Mouse (Mus musculus): ENCODE results near the gene Kmt2b. TPM values are rescaled to one million over a fixed set of nuclear protein-coding genes. Genes with fewer than 3 reads are reported as not detected.

The Kmt2b gene
- polyA plus RNA-seq (2012; rRNA removed), result 57.7 and 60.0 TPM in 2 replicates

DNA sequence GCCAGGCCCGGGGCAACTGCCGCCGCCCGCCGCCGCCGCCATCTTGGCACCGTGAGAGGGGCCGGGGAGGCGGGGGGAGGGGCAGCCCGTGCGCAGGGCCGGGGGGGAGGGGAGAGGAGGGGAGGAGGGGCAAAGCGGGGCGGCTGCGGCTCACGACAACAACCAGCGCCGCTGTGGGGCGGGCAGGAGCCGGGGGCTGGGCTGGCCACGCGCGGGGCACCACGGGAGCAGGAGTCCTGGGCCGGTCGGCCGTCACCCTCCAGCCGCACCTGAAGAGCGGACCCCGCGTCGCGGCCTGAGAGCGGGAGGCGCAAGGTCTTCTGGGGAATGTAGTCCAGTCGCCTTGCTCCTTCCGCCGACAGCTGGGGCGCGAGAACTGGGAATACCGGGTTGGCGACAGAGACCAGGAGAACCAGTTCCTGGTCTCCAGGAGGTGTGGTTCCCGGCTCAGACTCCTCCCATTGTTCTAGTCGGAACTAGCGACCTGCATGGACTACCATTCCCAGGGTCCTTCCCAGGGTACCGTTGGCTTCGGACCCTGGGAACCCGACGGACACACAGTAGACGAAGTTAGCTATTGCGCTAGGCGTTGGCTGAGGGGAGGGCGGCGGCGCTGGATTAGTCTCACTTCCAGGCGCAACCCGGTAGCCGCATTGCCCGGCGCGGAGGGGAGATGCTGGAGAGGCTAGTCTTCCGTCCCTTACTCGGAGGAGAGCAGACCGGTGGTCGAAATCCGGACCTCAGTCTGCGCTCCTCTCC, at the start of gene Kmt2b:
Kmt2b (minus strand) TSS at position 51 of the 759 bp plus-strand sequence.
- no peak; the same call in 1 of the 2 replicates for TF ChIP-seq CTCF (IDR thresholded peaks at IDR 0.05; ENCODE audit: borderline replicate concordance, insufficient read depth, low read depth, low read length)
- TF ChIP-seq POLR2A (IDR thresholded peaks at IDR 0.05; ENCODE audit: borderline replicate concordance, insufficient read depth, low read length), result peak; percentile 39; the same call in 1 of the 2 replicates
- WGBS, result under 1% methylated on average over 62 of the region's 68 CpGs
- peaks cover 7% of the 10 kb centered on the region; the same call in 1 of the 2 replicates for H3K4me1 ChIP-seq (ENCODE audit: control insufficient read depth, insufficient read depth, low read length)
- H3K27ac ChIP-seq (ENCODE audit: insufficient read depth, low read length), result peak within 1 kb of the TSS; percentile 83
- peak within 1 kb of the TSS; percentile 69 for H3K4me3 ChIP-seq (replicated peaks; ENCODE audit: insufficient read depth, low read depth, low read length)
- no peaks in the 10 kb centered on the region for H3K27me3 ChIP-seq (ENCODE audit: control insufficient read depth, insufficient read depth, low read length)
- DNase-seq, result peak; percentile 97 to 99

DNA sequence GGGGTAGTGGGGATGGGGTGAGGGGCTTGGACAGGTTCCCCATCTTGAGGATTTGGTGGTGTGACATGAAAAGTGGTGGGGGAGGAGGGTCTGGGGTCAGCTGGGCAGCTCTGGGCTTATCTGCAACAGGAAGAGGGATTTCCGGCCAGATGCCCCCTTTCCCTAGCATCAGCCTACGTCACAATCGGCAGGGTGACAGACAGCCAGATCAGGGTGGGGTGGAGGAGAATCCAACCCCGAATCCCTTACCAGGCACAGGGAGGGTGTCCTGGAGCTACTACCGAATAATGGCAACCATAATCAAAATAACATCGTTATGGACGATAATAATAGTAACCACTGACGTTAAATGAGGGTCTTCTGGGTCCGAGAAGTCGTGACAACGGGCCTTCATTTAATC, 47.9 kb upstream of the Kmt2b start:
- no peaks in the 10 kb centered on the region for H3K4me1 ChIP-seq (ENCODE audit: control insufficient read depth, insufficient read depth, low read length)
- no peak overlapping the region for H3K27ac ChIP-seq (ENCODE audit: insufficient read depth, low read length)
- no peak overlapping the region for H3K4me3 ChIP-seq (replicated peaks; ENCODE audit: insufficient read depth, low read depth, low read length)
- TF ChIP-seq POLR2A (IDR thresholded peaks at IDR 0.05; ENCODE audit: borderline replicate concordance, insufficient read depth, low read length), result no peak
- H3K27me3 ChIP-seq (ENCODE audit: control insufficient read depth, insufficient read depth, low read length), result peaks cover 6% of the 10 kb centered on the region; the same call in 1 of the 2 replicates
- no peak for DNase-seq
- WGBS, result 29% methylated on average over 11 of the region's 11 CpGs

DNA sequence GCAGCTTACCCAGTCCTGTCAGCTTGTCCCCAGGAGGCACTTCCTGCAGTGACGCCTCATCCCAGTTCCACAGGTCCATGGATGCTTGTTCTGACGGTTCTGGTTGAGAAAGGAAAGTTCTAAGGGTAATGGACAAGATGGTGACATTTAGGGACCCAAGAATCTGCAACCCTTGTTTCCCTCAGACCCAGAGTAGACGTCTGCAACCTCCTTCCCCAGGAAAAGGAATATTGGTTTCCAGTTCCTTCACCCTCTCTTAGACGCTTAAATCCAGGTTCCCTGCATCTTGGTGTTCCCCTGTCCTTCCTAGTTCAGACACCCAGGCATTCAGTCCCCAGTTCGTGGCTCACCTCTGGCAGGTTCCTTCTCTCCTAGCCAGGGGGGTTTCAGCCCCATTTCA, 47.2 kb upstream of the Kmt2b start, which contains the start of gene Etv2:
Etv2 (minus strand) TSS at position 101 of the 400 bp plus-strand sequence.
- DNase-seq, result no peak
- 2% methylated on average over 5 of the region's 5 CpGs for WGBS
- no peaks in the 10 kb centered on the region for H3K4me1 ChIP-seq (ENCODE audit: control insufficient read depth, insufficient read depth, low read length)
- no peak within 1 kb of the TSS for H3K4me3 ChIP-seq (replicated peaks; ENCODE audit: insufficient read depth, low read depth, low read length)
- no peak within 1 kb of the TSS for H3K27ac ChIP-seq (ENCODE audit: insufficient read depth, low read length)
- H3K27me3 ChIP-seq (ENCODE audit: control insufficient read depth, insufficient read depth, low read length), result peaks cover 6% of the 10 kb centered on the region; the same call in 1 of the 2 replicates
- TF ChIP-seq POLR2A (IDR thresholded peaks at IDR 0.05; ENCODE audit: borderline replicate concordance, insufficient read depth, low read length), result no peak
- no peak for TF ChIP-seq CTCF (IDR thresholded peaks at IDR 0.05; ENCODE audit: borderline replicate concordance, insufficient read depth, low read depth, low read length)

GRCm38 (mm10) chr7:30634621-30635020, 46.1 kb upstream of the Kmt2b start:
- no peaks in the 10 kb centered on the region for H3K4me1 ChIP-seq (ENCODE audit: control insufficient read depth, insufficient read depth, low read length)
- TF ChIP-seq POLR2A (IDR thresholded peaks at IDR 0.05; ENCODE audit: borderline replicate concordance, insufficient read depth, low read length) (no peak), CTCF (IDR thresholded peaks at IDR 0.05; ENCODE audit: borderline replicate concordance, insufficient read depth, low read depth, low read length) (peak; percentile 29; the same call in 1 of the 2 replicates)
- under 1% methylated on average over 20 of the region's 20 CpGs for WGBS
- H3K27ac ChIP-seq (ENCODE audit: insufficient read depth, low read length), result no peak overlapping the region
- H3K4me3 ChIP-seq (replicated peaks; ENCODE audit: insufficient read depth, low read depth, low read length), result no peak overlapping the region
- DNase-seq, result no peak
- H3K27me3 ChIP-seq (ENCODE audit: control insufficient read depth, insufficient read depth, low read length), result peaks cover 6% of the 10 kb centered on the region; the same call in 1 of the 2 replicates

DNA sequence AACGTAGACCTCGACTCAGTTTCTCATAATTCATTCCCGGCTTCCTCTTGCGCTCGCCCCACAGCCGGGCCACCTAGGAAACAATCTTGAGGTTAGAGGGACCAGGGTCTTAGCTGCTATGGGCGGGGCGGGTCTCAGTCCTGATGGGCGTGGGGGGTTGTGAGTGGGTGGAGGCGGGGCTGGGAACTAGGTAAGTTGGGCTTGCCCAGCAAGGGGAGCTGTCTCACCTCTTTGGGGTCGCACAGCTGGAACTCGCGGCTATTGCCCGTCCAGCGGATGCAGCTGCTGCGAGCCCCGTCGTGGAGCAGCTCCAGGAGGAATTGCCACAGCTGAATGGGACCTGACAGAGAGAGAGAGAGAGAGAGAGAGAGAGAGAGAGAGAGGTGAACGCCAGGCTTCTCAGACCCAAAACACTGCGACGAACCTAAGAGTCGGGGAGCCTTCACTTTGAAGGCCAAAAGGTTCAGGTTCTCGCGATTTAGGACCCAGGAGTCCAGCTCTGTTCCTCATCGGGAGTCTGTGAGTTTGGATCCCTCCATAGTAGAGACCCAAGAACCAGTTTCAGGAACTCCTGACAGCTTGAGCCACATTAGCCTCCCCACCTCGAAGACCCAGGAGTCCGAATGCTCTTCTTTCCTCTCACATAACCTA, 45.4 kb upstream of the Kmt2b start:
- DNase-seq, result no peak
- TF ChIP-seq POLR2A (IDR thresholded peaks at IDR 0.05; ENCODE audit: borderline replicate concordance, insufficient read depth, low read length) (no peak), CTCF (IDR thresholded peaks at IDR 0.05; ENCODE audit: borderline replicate concordance, insufficient read depth, low read depth, low read length) (no peak)

DNA sequence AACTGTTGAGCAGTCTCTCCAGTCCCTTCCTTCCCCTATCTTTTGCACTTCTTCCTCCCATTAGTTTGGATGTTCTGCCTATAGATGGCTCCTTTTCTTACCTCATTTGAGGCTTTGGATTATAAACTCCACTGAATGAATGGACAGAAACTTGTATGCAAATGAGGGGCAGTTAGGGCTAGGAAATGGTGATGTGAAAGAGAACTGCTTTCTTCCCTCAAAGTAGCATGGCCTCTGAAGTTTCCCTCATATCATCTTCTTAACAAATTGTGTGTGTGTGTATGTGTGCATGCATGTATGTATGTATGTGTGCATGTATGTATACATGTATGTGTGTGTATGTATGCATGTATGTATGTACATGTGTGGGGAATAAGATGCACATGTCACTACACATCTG, 40.5 kb upstream of the Kmt2b start:
- TF ChIP-seq POLR2A (IDR thresholded peaks at IDR 0.05; ENCODE audit: borderline replicate concordance, insufficient read depth, low read length) (no peak), CTCF (IDR thresholded peaks at IDR 0.05; ENCODE audit: borderline replicate concordance, insufficient read depth, low read depth, low read length) (no peak)
- Histone ChIP-seq H3K4me3 (replicated peaks; ENCODE audit: insufficient read depth, low read depth, low read length) (no peak overlapping the region), H3K4me1 (ENCODE audit: control insufficient read depth, insufficient read depth, low read length) (no peaks in the 10 kb centered on the region), H3K27me3 (ENCODE audit: control insufficient read depth, insufficient read depth, low read length) (no peaks in the 10 kb centered on the region; the same call in 1 of the 2 replicates), H3K27ac (ENCODE audit: insufficient read depth, low read length) (no peak overlapping the region)
- DNase-seq, result no peak

More for the DNA sequence above, 45.4 kb upstream of the Kmt2b start:
- no peak overlapping the region for H3K27ac ChIP-seq (ENCODE audit: insufficient read depth, low read length)
- peaks cover 6% of the 10 kb centered on the region; the same call in 1 of the 2 replicates for H3K27me3 ChIP-seq (ENCODE audit: control insufficient read depth, insufficient read depth, low read length)
- WGBS, result 5% methylated on average over 27 of the region's 27 CpGs
- no peaks in the 10 kb centered on the region for H3K4me1 ChIP-seq (ENCODE audit: control insufficient read depth, insufficient read depth, low read length)
- no peak overlapping the region for H3K4me3 ChIP-seq (replicated peaks; ENCODE audit: insufficient read depth, low read depth, low read length)

- H3K27me3 ChIP-seq (ENCODE audit: control insufficient read depth, insufficient read depth, low read length), result no peaks in the 10 kb centered on the region
- TF ChIP-seq CTCF (IDR thresholded peaks at IDR 0.05; ENCODE audit: borderline replicate concordance, insufficient read depth, low read depth, low read length) (no peak), POLR2A (IDR thresholded peaks at IDR 0.05; ENCODE audit: borderline replicate concordance, insufficient read depth, low read length) (no peak)
- H3K27ac ChIP-seq (ENCODE audit: insufficient read depth, low read length), result no peak overlapping the region
- 89% methylated on average over 5 of the region's 5 CpGs for WGBS
- DNase-seq, result no peak
- peaks cover 3% of the 10 kb centered on the region; the same call in 1 of the 2 replicates for H3K4me1 ChIP-seq (ENCODE audit: control insufficient read depth, insufficient read depth, low read length)
- H3K4me3 ChIP-seq (replicated peaks; ENCODE audit: insufficient read depth, low read depth, low read length), result no peak overlapping the region
Observed at GRCm38 (mm10) chr7:30626647-30627046, 38.1 kb upstream of the Kmt2b start.

All from cerebellum, adult 2 months (tissue).